Mouse (Mus musculus): ENCODE measurements at regions not wholly inside any gene's neighbourhood (a gene's known extent, or its start where the extent isn't known, plus 50 kb on each side); places are given as distances from the start of the nearest gene placed in this dataset.

- H3K27ac ChIP-seq (ENCODE audit: insufficient read depth, low read depth, low read length, poor library complexity, severe bottlenecking) = no peak overlapping the region
- H3K36me3 ChIP-seq (ENCODE audit: control insufficient read depth, insufficient read depth, low read length, poor library complexity, severe bottlenecking) = no peaks in the 10 kb centered on the region
- no peak for DNase-seq (ENCODE audit: low read depth, low spot score)
- no peak overlapping the region for H3K9ac ChIP-seq (ENCODE audit: insufficient read depth, low read depth, low read length, poor library complexity, severe bottlenecking)
- H3K4me1 ChIP-seq (ENCODE audit: control insufficient read depth in 2 of 2, insufficient read depth in 2 of 2, low read length in 2 of 2, poor library complexity in 1 of 2) = no peaks in the 10 kb centered on the region
- H3K9me3 ChIP-seq (ENCODE audit: control insufficient read depth, insufficient read depth, low read depth, low read length) = no peaks in the 10 kb centered on the region
- in situ Hi-C loops (cut with MboI; ENCODE audit: low sequenced_read_pairs in 2 of 2, unreplicated experiment in 2 of 2) = no loop called here
- TF ChIP-seq ZC3H11A (IDR thresholded peaks at IDR 0.05; ENCODE audit: borderline replicate concordance, low read depth, low read length) = no peak
- no peak for TF ChIP-seq HCFC1 (IDR thresholded peaks at IDR 0.05; ENCODE audit: borderline replicate concordance, insufficient read depth, low read length)
- TF ChIP-seq ZNF384 (IDR thresholded peaks at IDR 0.05; ENCODE audit: low read depth, low read length) = no peak
- TF ChIP-seq CHD2 (IDR thresholded peaks at IDR 0.05; ENCODE audit: low read depth, low read length) = no peak
- TF ChIP-seq MAFK (IDR thresholded peaks at IDR 0.05; ENCODE audit: insufficient read depth, low read depth, low read length) = no peak
- H3K4me3 ChIP-seq (ENCODE audit: insufficient read depth in 1 of 2, low read depth in 1 of 2, low read length in 2 of 2, poor library complexity in 1 of 2, severe bottlenecking in 1 of 2) = no peak overlapping the region
These were observed 152.1 kb upstream of the Slco6d1 start for GRCm38 (mm10) chr1:98268853-98269252.

GRCm38 (mm10) chr1:98270212-98270611 is 150.7 kb upstream of the Slco6d1 start:
- Histone ChIP-seq H3K4me1 (ENCODE audit: control insufficient read depth in 2 of 2, insufficient read depth in 2 of 2, low read length in 2 of 2, poor library complexity in 1 of 2) (no peaks in the 10 kb centered on the region), H3K9ac (ENCODE audit: insufficient read depth, low read depth, low read length, poor library complexity, severe bottlenecking) (no peak overlapping the region), H3K9me3 (ENCODE audit: control insufficient read depth, insufficient read depth, low read depth, low read length) (no peaks in the 10 kb centered on the region), H3K4me3 (ENCODE audit: insufficient read depth in 1 of 2, low read depth in 1 of 2, low read length in 2 of 2, poor library complexity in 1 of 2, severe bottlenecking in 1 of 2) (no peak overlapping the region), H3K27ac (ENCODE audit: insufficient read depth, low read depth, low read length, poor library complexity, severe bottlenecking) (no peak overlapping the region), H3K36me3 (ENCODE audit: control insufficient read depth, insufficient read depth, low read length, poor library complexity, severe bottlenecking) (no peaks in the 10 kb centered on the region)
- in situ Hi-C loops (cut with MboI; ENCODE audit: low sequenced_read_pairs in 2 of 2, unreplicated experiment in 2 of 2) = no loop called here
- TF ChIP-seq HCFC1 (IDR thresholded peaks at IDR 0.05; ENCODE audit: borderline replicate concordance, insufficient read depth, low read length) = no peak
- no peak for TF ChIP-seq ZC3H11A (IDR thresholded peaks at IDR 0.05; ENCODE audit: borderline replicate concordance, low read depth, low read length)
- no peak for TF ChIP-seq CHD2 (IDR thresholded peaks at IDR 0.05; ENCODE audit: low read depth, low read length)
- no peak for TF ChIP-seq ZNF384 (IDR thresholded peaks at IDR 0.05; ENCODE audit: low read depth, low read length)
- no peak for TF ChIP-seq MAFK (IDR thresholded peaks at IDR 0.05; ENCODE audit: insufficient read depth, low read depth, low read length)
- no peak for DNase-seq (ENCODE audit: low read depth, low spot score)

DNA sequence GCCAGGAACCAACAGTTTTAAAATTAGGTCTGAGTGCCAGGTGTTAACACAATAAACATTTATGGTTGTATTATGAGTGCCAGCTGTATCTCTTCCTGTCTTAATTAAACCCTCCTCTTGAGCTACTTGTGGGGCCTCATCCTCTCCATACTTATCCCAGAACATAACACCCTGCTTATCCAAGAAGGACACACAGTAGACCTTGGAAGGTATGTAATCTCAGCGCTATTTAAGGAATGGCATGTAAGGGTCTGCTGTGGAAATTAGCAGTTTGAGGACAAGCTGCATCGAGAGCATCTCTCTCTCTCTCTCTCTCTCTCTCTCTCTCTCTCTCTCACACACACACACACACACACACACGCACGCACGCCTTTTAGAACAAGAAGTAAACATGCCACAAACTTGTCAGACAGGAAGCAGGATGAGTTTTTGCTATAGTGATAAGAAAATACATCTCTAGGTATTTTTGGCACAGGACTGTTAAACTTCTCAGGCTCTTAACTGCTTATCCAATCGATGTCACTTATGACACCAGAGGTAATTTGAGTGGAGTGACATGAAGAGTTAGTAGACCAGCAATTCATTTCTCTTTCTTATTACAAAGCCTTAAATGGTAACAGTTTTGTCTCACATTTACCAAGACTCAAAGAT is 146.8 kb upstream of the Slco6d1 start:
- no peak overlapping the region for H3K27ac ChIP-seq (ENCODE audit: insufficient read depth, low read depth, low read length, poor library complexity, severe bottlenecking)

GRCm38 (mm10) chr1:98275524-98275923 is 145.4 kb upstream of the Slco6d1 start:
- in situ Hi-C loops (cut with MboI; ENCODE audit: low sequenced_read_pairs in 2 of 2, unreplicated experiment in 2 of 2) = no loop called here
- no peaks in the 10 kb centered on the region for H3K9me3 ChIP-seq (ENCODE audit: control insufficient read depth, insufficient read depth, low read depth, low read length)
- H3K27ac ChIP-seq (ENCODE audit: insufficient read depth, low read depth, low read length, poor library complexity, severe bottlenecking) = no peak overlapping the region
- no peak for DNase-seq (ENCODE audit: low read depth, low spot score)
- TF ChIP-seq ZNF384 (IDR thresholded peaks at IDR 0.05; ENCODE audit: low read depth, low read length) (no peak), ZC3H11A (IDR thresholded peaks at IDR 0.05; ENCODE audit: borderline replicate concordance, low read depth, low read length) (no peak), CHD2 (IDR thresholded peaks at IDR 0.05; ENCODE audit: low read depth, low read length) (no peak), MAFK (IDR thresholded peaks at IDR 0.05; ENCODE audit: insufficient read depth, low read depth, low read length) (no peak)
- no peaks in the 10 kb centered on the region for H3K36me3 ChIP-seq (ENCODE audit: control insufficient read depth, insufficient read depth, low read length, poor library complexity, severe bottlenecking)
- H3K4me3 ChIP-seq (ENCODE audit: insufficient read depth in 1 of 2, low read depth in 1 of 2, low read length in 2 of 2, poor library complexity in 1 of 2, severe bottlenecking in 1 of 2) = no peak overlapping the region
- no peaks in the 10 kb centered on the region for H3K4me1 ChIP-seq (ENCODE audit: control insufficient read depth in 2 of 2, insufficient read depth in 2 of 2, low read length in 2 of 2, poor library complexity in 1 of 2)
- H3K9ac ChIP-seq (ENCODE audit: insufficient read depth, low read depth, low read length, poor library complexity, severe bottlenecking) = no peak overlapping the region

More for the DNA sequence above, 146.8 kb upstream of the Slco6d1 start:
- Histone ChIP-seq H3K4me3 (ENCODE audit: insufficient read depth in 1 of 2, low read depth in 1 of 2, low read length in 2 of 2, poor library complexity in 1 of 2, severe bottlenecking in 1 of 2) (no peak overlapping the region), H3K4me1 (ENCODE audit: control insufficient read depth in 2 of 2, insufficient read depth in 2 of 2, low read length in 2 of 2, poor library complexity in 1 of 2) (no peaks in the 10 kb centered on the region), H3K9me3 (ENCODE audit: control insufficient read depth, insufficient read depth, low read depth, low read length) (no peaks in the 10 kb centered on the region), H3K9ac (ENCODE audit: insufficient read depth, low read depth, low read length, poor library complexity, severe bottlenecking) (no peak overlapping the region), H3K36me3 (ENCODE audit: control insufficient read depth, insufficient read depth, low read length, poor library complexity, severe bottlenecking) (no peaks in the 10 kb centered on the region)
- TF ChIP-seq CHD2 (IDR thresholded peaks at IDR 0.05; ENCODE audit: low read depth, low read length) (no peak), ZC3H11A (IDR thresholded peaks at IDR 0.05; ENCODE audit: borderline replicate concordance, low read depth, low read length) (no peak)
- DNase-seq (ENCODE audit: low read depth, low spot score) = no peak
- in situ Hi-C loops (cut with MboI; ENCODE audit: low sequenced_read_pairs in 2 of 2, unreplicated experiment in 2 of 2) = no loop called here
